Mouse (Mus musculus) midbrain, embryonic 15.5 days (tissue): ENCODE results near the gene Lpp. TPM values are rescaled to one million over a fixed set of nuclear protein-coding genes. Genes with fewer than 3 reads are reported as not detected.

ENCODE experiments used
- ATAC-seq: fragments of 200-750 bp; cut with Nextera tagmentation; replicated peaks from 2 replicates; pipeline ENCODE4 v1.8.0; 2017; ENCODE audit warnings: moderate TSS enrichment
- H3K27ac ChIP-seq: fragments of 300-500 bp; sonication (generic); 2 replicates; pipeline ENCODE4 v1.5.1; 2015; ENCODE audit warnings: mild to moderate bottlenecking, inconsistent platforms
- H3K27me3 ChIP-seq: fragments of 300-500 bp; sonication (generic); replicated peaks from 2 replicates; pipeline ENCODE4 v1.6.1; 2015; ENCODE audit warnings: inconsistent platforms
- H3K36me3 ChIP-seq: fragments of 300-500 bp; sonication (generic); replicated peaks from 2 replicates; pipeline ENCODE4 v1.6.1; 2015; ENCODE audit warnings: inconsistent platforms
- H3K4me1 ChIP-seq: fragments of 300-500 bp; sonication (generic); 2 replicates; pipeline ENCODE4 v1.6.1; 2015; ENCODE audit warnings: inconsistent platforms
- H3K4me2 ChIP-seq: fragments of 300-500 bp; sonication (generic); 2 replicates; pipeline ENCODE4 v1.6.1; 2015; ENCODE audit warnings: inconsistent platforms, mild to moderate bottlenecking, moderate library complexity
- H3K4me3 ChIP-seq: fragments of 300-500 bp; sonication (generic); 2 replicates; pipeline ENCODE4 v1.5.1; 2015; ENCODE audit warnings: mild to moderate bottlenecking, inconsistent platforms
- H3K9ac ChIP-seq: fragments of 300-500 bp; sonication (generic); 2 replicates; pipeline ENCODE4 v1.6.1; 2015; ENCODE audit warnings: mild to moderate bottlenecking, inconsistent platforms
- H3K9me3 ChIP-seq: fragments of 300-500 bp; sonication (generic); 2 replicates; pipeline ENCODE4 v1.6.1; 2016; ENCODE audit warnings: inconsistent platforms
- WGBS: fragments of 180-500 bp; shearing (Covaris S2); methylation state at CpG from one replicate; pipeline ENCODE4 v1.1.7; 2015; ENCODE audit warnings: mixed read lengths; 5-methylcytosine and 5-hydroxymethylcytosine counted together
- polyA plus RNA-seq: library from polyadenylated mRNA; unstranded; fragments of >200 nt; fragmentation: Nextera tagmentation; extraction: Ambion mirVana; gene quantifications from 2 replicates; pipeline ENCODE4 v1.2.1, GENCODE M21; 2015

Lpp gene
- polyA plus RNA-seq, 1 experiment from 2014 or later = 10.4 TPM

DNA sequence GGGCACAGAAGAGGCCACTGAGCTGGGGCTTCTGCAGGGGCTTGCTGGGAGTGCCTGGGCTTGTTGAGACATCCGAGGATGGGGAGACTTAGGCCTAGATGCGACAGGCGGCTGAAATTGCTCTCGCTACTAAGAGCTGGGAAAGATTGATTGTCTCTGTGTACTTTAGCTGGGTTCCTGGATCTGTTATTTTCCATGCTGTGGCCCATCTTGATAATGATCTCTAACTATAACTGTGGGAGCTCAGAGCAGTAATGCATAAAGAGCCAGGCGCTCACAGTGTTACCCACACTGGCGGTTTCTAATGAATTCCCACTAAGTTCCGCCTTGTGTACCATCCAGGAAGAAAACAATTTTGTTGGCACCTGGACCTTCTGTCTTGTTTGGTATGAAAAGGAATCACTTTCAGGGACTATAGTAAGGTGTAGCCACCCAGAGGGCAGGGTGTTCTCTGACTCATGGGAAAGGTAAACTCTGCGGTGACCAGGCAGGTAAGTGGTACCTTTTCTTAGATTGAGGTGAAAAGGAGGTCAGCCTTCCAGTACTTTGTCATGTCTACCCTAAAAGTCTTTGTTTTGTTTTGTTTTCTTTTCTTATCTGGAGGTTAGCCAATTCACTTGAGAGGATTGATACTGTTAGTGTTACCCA, 10.6 kb downstream of the Lpp start:
- H3K9me3 ChIP-seq = no peaks in the 10 kb centered on the region
- H3K27me3 ChIP-seq = no peaks in the 10 kb centered on the region
- 93% methylated on average over 8 of the region's 8 CpGs for WGBS
- H3K36me3 ChIP-seq = no peaks in the 10 kb centered on the region
- ATAC-seq = no peak
- H3K9ac ChIP-seq = no peak overlapping the region
- no peak overlapping the region for H3K4me3 ChIP-seq
- no peaks in the 10 kb centered on the region for H3K4me1 ChIP-seq
- H3K4me2 ChIP-seq = no peak overlapping the region
- no peak overlapping the region for H3K27ac ChIP-seq

DNA sequence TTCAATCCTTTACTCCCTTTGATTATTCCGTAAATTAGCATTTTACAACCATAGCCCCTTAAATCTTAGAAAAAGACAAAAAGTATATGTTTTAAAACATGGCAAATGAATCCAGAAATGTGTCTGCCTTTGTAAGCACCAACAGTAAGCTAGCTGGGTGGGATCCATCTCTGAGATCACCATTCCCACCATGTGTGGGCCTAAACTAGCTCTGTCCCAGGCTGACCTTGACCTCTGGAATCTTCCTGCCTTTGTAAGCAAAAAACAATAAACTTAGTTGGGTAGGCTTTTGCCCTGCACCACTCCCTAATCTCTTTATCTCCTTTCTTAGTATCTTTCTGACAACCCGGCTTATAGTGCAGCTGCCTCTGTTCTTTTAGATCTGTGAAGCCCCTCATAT, 13.2 kb downstream of the Lpp start:
- ATAC-seq = no peak
- no peak overlapping the region for H3K4me3 ChIP-seq
- no peaks in the 10 kb centered on the region for H3K4me1 ChIP-seq
- H3K36me3 ChIP-seq = no peaks in the 10 kb centered on the region
- H3K4me2 ChIP-seq = no peak overlapping the region
- H3K9me3 ChIP-seq = no peaks in the 10 kb centered on the region
- H3K27ac ChIP-seq = no peak overlapping the region
- H3K9ac ChIP-seq = no peak overlapping the region
- no peaks in the 10 kb centered on the region for H3K27me3 ChIP-seq
- 91% methylated on average over 2 of the region's 2 CpGs for WGBS

DNA sequence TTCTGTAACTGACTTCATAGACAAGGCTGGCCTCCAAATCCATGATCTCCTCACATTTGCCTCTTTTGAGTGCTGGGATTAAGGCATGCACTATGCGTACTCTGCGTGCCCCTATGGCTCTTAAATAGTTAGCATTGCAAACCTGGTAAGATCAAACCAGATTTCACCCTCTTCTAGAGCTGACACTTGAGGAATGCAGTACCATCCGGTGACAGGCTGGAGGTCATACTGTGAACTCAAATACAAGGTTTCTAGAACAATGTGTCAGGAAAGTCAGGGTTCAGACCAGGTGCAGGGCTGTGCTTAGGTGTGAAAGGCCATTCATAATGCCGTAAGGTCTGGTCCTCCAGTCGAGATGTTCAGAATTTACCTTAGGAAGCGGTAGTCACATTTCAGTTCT, 18.0 kb downstream of the Lpp start:
- no peaks in the 10 kb centered on the region for H3K9me3 ChIP-seq
- H3K36me3 ChIP-seq = no peaks in the 10 kb centered on the region
- no peak overlapping the region for H3K4me3 ChIP-seq
- no peaks in the 10 kb centered on the region for H3K4me1 ChIP-seq
- ATAC-seq = no peak
- WGBS = 90% methylated on average over 6 of the region's 6 CpGs
- no peaks in the 10 kb centered on the region for H3K27me3 ChIP-seq
- H3K27ac ChIP-seq = no peak overlapping the region
- no peak overlapping the region for H3K4me2 ChIP-seq
- H3K9ac ChIP-seq = no peak overlapping the region

DNA sequence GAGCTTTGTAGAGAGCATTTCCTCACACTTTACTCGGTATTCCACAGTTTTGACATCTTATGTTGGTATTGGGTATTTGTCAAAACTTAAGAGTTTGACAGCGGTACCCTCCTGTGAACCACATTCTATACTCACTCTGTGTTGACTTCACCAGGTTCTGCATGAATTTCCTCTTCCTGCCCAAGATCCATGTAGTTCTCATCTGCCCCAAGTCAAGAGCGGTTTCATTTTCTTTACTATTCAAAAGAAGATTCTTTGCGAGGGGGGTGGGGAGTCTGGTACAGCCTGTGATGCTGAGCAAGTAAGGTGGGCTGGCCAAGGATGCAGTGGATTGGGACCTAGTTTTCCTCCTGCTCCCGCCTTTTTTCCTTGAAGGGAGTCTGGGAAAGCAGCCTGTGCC, 18.9 kb downstream of the Lpp start:
- no peak overlapping the region for H3K27ac ChIP-seq
- H3K36me3 ChIP-seq = no peaks in the 10 kb centered on the region
- 93% methylated on average over 5 of the region's 5 CpGs for WGBS
- H3K9ac ChIP-seq = no peak overlapping the region
- H3K4me1 ChIP-seq = no peaks in the 10 kb centered on the region
- no peaks in the 10 kb centered on the region for H3K27me3 ChIP-seq
- ATAC-seq = no peak
- no peaks in the 10 kb centered on the region for H3K9me3 ChIP-seq
- H3K4me2 ChIP-seq = no peak overlapping the region
- H3K4me3 ChIP-seq = no peak overlapping the region

DNA sequence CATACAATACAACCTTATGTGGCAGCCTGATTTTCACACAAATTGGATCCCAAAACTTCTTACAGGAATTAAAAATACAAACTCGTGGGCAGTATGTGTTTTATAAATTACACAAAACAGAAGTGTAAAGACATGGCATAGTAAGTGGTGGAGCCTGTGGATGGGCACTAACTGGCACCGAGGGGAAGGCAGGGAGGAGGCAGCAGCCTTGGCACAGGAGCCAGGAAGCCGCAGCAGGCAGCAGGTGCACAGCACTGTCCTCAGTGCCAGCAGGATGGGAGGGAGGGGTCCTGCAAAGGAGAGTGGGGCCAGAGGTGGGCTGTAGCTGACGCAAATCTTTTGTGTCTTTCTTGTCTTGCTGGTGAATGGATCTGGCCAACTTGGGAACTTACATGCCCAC, 19.8 kb downstream of the Lpp start:
- no peaks in the 10 kb centered on the region for H3K9me3 ChIP-seq
- no peaks in the 10 kb centered on the region for H3K4me1 ChIP-seq
- 78% methylated on average over 4 of the region's 4 CpGs for WGBS
- no peak overlapping the region for H3K27ac ChIP-seq
- H3K4me2 ChIP-seq = no peak overlapping the region
- no peak overlapping the region for H3K9ac ChIP-seq
- no peak for ATAC-seq
- H3K27me3 ChIP-seq = no peaks in the 10 kb centered on the region
- H3K36me3 ChIP-seq = no peaks in the 10 kb centered on the region
- no peak overlapping the region for H3K4me3 ChIP-seq

DNA sequence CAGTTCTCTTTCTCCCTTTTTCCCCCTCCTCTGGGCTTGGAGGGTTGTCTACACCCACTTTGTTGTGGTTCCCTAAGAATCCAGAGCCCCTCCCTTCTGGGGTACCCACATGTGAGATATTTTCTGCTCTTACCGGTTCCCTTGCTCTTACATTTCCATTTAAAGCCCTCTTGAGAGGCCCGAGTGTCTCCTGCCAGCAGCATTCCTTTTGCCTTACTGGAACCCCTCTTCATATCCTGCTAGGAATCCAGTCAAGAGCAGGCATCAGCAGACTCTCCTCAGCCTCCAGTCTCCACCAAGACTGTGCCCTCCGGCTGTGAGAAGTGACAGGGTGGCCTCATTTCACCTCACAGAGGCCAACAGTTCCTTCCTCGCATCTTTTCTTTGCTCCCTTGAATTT, 24.7 kb downstream of the Lpp start:
- Histone ChIP-seq H3K9me3 (no peaks in the 10 kb centered on the region), H3K9ac (no peak overlapping the region), H3K36me3 (no peaks in the 10 kb centered on the region), H3K4me1 (peaks cover 11% of the 10 kb centered on the region), H3K4me3 (no peak overlapping the region), H3K4me2 (no peak overlapping the region), H3K27ac (no peak overlapping the region), H3K27me3 (no peaks in the 10 kb centered on the region)
- ATAC-seq = no peak
- 70% methylated on average over 4 of the region's 4 CpGs for WGBS

DNA sequence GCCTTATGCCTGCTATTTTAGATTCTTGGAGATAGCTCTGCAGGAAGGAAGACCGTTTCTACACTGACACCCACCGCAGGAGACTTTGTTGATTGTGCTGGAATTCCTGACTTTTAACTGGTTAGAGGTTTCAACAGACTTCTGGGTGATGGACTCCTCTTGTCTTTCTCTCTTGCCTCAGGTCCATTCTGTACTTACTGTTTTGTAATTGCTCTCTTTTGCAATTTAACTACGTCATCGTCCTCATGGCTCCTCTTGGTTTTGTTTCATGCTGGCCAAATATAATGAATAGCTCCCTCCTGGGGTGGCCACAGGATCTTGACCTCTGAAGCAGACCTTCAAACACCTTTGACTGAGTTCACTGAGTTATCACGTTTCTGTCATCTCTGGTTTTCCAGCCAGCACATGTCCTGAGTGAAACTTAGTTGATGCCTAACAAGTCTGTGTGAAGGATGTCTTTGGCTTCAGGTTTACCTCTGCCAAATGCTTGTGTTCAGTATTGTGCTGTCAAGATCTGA, 27.4 kb downstream of the Lpp start:
- H3K36me3 ChIP-seq = no peaks in the 10 kb centered on the region
- H3K4me1 ChIP-seq = peaks cover 13% of the 10 kb centered on the region
- H3K27ac ChIP-seq = no peak overlapping the region
- WGBS = 78% methylated on average over 5 of the region's 5 CpGs
- H3K4me2 ChIP-seq = no peak overlapping the region
- no peak overlapping the region for H3K9ac ChIP-seq
- H3K4me3 ChIP-seq = no peak overlapping the region
- no peaks in the 10 kb centered on the region for H3K9me3 ChIP-seq
- no peak for ATAC-seq
- H3K27me3 ChIP-seq = no peaks in the 10 kb centered on the region

DNA sequence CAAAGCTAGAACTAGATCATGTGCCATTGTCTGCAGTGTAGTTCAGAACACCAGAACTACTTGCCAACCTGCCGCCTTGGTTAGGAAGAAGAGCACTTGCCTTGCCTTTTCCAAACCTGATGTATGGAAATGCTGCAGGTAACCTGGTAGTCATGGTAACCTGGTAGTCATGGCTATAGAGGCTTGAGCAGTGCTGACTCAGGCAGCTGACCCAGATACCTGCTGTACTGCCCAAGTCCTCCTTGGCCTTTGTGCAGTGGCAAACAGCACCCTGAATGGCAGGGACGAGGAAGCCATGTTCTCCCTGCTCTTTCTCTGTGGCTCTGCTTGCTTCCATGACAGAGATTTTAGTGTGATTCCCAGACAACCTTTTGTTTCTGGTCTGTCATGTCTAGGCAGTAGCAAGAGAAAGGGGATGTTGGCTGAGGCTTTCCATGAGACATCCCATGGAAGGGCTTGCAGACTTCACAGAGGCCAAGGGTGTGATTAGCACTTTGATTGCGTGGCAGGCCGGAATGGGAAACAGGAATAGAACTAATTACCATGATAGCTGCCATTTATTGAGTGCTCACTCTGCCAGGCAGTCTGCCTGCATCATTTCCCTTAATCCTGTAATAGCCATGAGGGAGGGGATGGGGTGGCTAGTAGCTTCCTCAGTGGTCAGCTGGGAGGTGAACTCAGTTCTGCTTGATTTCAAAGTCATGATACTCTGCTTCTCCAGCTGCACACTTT, 28.5 kb downstream of the Lpp start:
- H3K27me3 ChIP-seq = no peaks in the 10 kb centered on the region
- no peaks in the 10 kb centered on the region for H3K9me3 ChIP-seq
- H3K9ac ChIP-seq = no peak overlapping the region
- H3K4me2 ChIP-seq = no peak overlapping the region
- ATAC-seq = peak; percentile 75
- H3K4me3 ChIP-seq = no peak overlapping the region
- peaks cover 13% of the 10 kb centered on the region for H3K4me1 ChIP-seq
- H3K27ac ChIP-seq = no peak overlapping the region
- 42% methylated on average over 4 of the region's 4 CpGs for WGBS
- H3K36me3 ChIP-seq = no peaks in the 10 kb centered on the region

DNA sequence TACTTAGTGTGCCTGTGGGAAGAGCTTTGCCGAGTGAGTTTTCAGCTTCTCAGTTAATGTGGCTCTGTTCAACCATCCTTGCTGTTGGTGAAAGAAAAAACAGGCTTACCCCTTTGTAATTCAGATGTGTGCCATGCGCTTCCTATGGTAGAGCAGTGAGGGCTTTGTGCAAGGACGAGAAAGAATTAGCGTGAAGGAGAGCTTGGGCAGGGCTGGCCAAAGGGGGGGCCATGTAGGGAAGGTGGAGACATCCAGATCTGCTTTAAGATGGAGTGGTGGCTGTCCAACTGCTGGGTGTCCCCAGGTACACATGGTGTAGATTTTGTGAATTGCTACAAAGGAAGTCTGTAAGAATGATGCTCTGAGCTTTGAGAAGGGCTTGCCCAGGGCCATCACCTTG, 29.9 kb downstream of the Lpp start:
- Histone ChIP-seq H3K4me1 (peaks cover 13% of the 10 kb centered on the region), H3K27ac (no peak overlapping the region), H3K9ac (no peak overlapping the region), H3K9me3 (no peaks in the 10 kb centered on the region), H3K4me3 (no peak overlapping the region), H3K27me3 (no peaks in the 10 kb centered on the region), H3K4me2 (no peak overlapping the region), H3K36me3 (no peaks in the 10 kb centered on the region)
- ATAC-seq = peak; percentile 43; the same call in 1 of the 2 replicates
- WGBS = 28% methylated on average over 4 of the region's 4 CpGs

DNA sequence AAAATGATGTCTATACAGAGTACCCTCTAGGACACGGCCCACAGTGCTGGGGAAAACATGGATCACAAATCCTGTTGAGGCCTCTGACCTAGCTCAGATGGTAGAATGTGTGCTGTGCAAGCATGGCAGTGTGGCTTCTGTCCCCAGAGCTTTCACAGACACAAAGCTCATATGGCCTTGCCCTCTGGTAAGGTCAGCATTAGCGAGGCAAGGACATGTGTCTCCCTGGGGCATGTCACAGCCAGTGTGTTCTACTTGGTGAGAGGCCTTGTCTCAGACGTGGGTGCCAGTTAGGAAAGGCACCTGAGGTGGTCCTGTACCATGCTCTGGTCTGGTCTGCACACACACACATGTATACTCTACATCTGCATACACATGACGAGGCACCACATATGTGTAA, 30.4 kb downstream of the Lpp start:
- ATAC-seq = no peak
- Histone ChIP-seq H3K4me2 (no peak overlapping the region), H3K4me1 (peaks cover 13% of the 10 kb centered on the region), H3K9me3 (no peaks in the 10 kb centered on the region), H3K27me3 (no peaks in the 10 kb centered on the region), H3K9ac (no peak overlapping the region), H3K27ac (no peak overlapping the region), H3K36me3 (no peaks in the 10 kb centered on the region), H3K4me3 (no peak overlapping the region)
- WGBS = 77% methylated on average over 4 of the region's 4 CpGs

DNA sequence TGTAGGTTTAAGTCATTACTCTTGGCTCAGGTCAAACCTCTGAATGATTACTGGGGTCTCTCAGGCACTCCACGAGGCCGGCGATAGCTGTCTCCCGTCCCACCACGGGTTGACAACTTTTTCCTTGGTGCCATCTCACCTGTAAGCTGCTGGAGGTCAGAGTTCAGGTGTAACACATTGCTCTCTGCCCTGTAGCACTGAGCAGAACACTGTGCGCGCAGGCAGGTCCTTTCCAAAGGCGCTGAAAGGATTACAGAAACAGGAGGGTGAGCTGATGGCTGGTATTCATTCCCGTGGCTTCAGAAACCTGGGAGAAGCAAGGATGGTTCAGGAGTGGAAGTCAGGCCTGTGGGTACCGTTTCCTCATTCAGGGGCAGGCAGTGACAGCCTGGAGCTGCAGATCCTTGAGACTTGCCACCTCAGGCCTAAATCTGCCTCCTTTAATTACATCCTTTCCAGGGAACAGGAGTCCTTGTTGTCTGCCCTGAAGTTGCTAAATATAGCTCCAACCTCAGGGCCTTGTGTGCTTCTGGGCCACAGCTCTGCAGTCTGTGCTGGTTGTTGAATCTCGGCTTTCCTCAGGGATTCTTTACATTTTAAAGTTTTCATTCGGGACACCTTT, 31.2 kb downstream of the Lpp start:
- Histone ChIP-seq H3K4me1 (peaks cover 13% of the 10 kb centered on the region), H3K4me2 (no peak overlapping the region), H3K36me3 (no peaks in the 10 kb centered on the region), H3K27me3 (no peaks in the 10 kb centered on the region), H3K27ac (0 out of 2 replicates have a peak overlapping the region, but pooled peaks have one; percentile 6), H3K9me3 (no peaks in the 10 kb centered on the region), H3K4me3 (no peak overlapping the region), H3K9ac (no peak overlapping the region)
- no peak for ATAC-seq
- WGBS = 83% methylated on average over 12 of the region's 12 CpGs

DNA sequence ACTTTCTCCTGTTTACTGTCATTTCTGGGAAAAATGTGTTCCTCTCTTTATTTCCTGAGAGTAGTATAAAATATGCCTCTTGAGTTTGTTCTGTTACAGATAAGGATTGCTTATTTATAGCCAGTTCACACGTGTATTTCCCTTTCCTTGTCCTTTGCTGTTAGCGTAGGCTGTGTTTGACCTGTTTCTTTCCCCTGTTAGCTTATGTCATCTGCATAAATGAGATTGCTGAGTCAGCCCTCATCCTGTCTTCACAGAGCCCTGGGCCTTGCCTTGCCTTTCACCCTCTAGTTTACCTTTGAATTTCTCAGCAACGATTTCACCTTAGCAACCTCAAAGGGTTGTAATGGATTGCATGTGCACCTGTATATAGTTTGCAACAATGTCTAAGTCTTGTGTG, 32.5 kb downstream of the Lpp start:
- Histone ChIP-seq H3K4me1 (peaks cover 13% of the 10 kb centered on the region), H3K9me3 (no peaks in the 10 kb centered on the region), H3K4me3 (no peak overlapping the region), H3K36me3 (no peaks in the 10 kb centered on the region), H3K4me2 (no peak overlapping the region), H3K27me3 (no peaks in the 10 kb centered on the region), H3K27ac (no peak overlapping the region), H3K9ac (no peak overlapping the region)
- no peak for ATAC-seq
- 87% methylated on average over 3 of the region's 3 CpGs for WGBS
